Mouse (Mus musculus) heart, postnatal 0 days (tissue): ENCODE measurements at regions not wholly inside any gene's neighbourhood (a gene's known extent, or its start where the extent isn't known, plus 50 kb on each side); places are given as distances from the start of the nearest gene placed in this dataset.

Source experiments
- CTCF ChIP-seq: IDR thresholded peaks from 2 replicates; pipeline ENCODE4 v1.5.1; 2016; ENCODE audit warnings: antibody characterized with exemption, control low read depth, low read depth
- EP300 ChIP-seq: IDR thresholded peaks from 2 replicates; pipeline ENCODE4 v1.6.1; 2016; ENCODE audit warnings: antibody characterized with exemption, low read depth

DNA sequence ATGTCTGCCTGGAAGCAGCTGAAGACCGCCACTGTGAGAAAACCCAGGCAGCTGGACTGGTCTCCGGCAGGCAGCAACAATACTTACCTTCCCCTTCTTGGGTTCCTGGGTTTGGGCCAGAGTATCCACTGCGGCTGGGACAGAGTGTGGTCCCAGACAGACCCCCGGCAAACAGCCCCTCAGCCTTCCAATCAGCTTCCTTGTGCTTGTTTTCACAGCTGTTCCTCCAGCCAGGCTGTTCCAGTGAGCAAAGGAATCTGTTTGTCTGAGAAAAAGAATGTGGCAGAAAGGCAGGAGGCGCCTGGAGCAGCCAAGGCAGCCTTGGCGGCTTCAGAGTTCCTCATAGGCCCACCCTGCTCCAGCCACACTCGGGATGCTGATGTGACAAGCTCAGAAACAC lies 411.9 kb downstream of the H2al1j start:
- TF ChIP-seq CTCF (no peak), EP300 (no peak)
